Mouse (Mus musculus) heart, adult 2 months (tissue): ENCODE measurements at regions not wholly inside any gene's neighbourhood (a gene's known extent, or its start where the extent isn't known, plus 50 kb on each side); places are given as distances from the start of the nearest gene placed in this dataset.

Experiments used
- DNase-seq, 2 experiments: peaks; one replicate each; pipeline ENCODE4 v3.0.0; 2021
- H3K27ac ChIP-seq: fragments of 200-600 bp; 2 replicates; pipeline ENCODE4 v1.8.1; 2022
- H3K27me3 ChIP-seq: fragments of 200-500 bp; 2 replicates; pipeline ENCODE4 v1.6.1; 2012; ENCODE audit warnings: mild to moderate bottlenecking, low read length, inconsistent platforms, mixed read lengths; ENCODE audit not compliant: control insufficient read depth, insufficient read depth
- H3K36me3 ChIP-seq: fragments of 200-500 bp; 2 replicates; pipeline ENCODE4 v1.6.1; 2012; ENCODE audit warnings: low read length, inconsistent platforms; ENCODE audit not compliant: control insufficient read depth, insufficient read depth
- H3K4me1 ChIP-seq: fragments of 200-500 bp; 2 replicates; pipeline ENCODE4 v1.6.1; 2011; ENCODE audit warnings: low read length; ENCODE audit not compliant: control insufficient read depth, insufficient read depth
- H3K4me3 ChIP-seq: fragments of 200-600 bp; 2 replicates; pipeline ENCODE4 v1.8.1; 2022
- H3K79me2 ChIP-seq: fragments of 200-500 bp; replicated peaks from 2 replicates; pipeline ENCODE4 v1.6.1; 2012; ENCODE audit warnings: mild to moderate bottlenecking, inconsistent platforms, low read length, moderate library complexity, mixed read lengths; ENCODE audit not compliant: control insufficient read depth, insufficient read depth
- H3K9ac ChIP-seq: fragments of 200-500 bp; 2 replicates; pipeline ENCODE4 v1.6.1; 2012; ENCODE audit warnings: low read depth, mild to moderate bottlenecking, control low read depth, inconsistent platforms, low read length, mixed read lengths
- CTCF ChIP-seq: fragments of 200-600 bp; IDR thresholded peaks from 2 replicates; pipeline ENCODE4 v1.8.1; 2022; ENCODE audit warnings: antibody characterized with exemption, mild to moderate bottlenecking, moderate library complexity
- EP300 ChIP-seq: fragments of 200-500 bp; IDR thresholded peaks from 2 replicates; pipeline ENCODE4 v1.6.1; 2011; ENCODE audit warnings: low read depth, low read length, control low read depth; ENCODE audit not compliant: insufficient read depth
- POLR2A ChIP-seq: fragments of 200-500 bp; IDR thresholded peaks from 2 replicates; pipeline ENCODE4 v1.6.1; 2011; ENCODE audit warnings: mild to moderate bottlenecking, low read depth, low read length, control low read depth; ENCODE audit not compliant: insufficient read depth
- WGBS: fragments of 180-500 bp; shearing (Covaris S2); methylation state at CpG from one replicate; pipeline ENCODE4 v1.1.7; 2018; 5-methylcytosine and 5-hydroxymethylcytosine counted together
- intact Hi-C: fragments of 180-260 bp; cut with DNase I; formaldehyde crosslinking; loops from one replicate; pipeline ENCODE4 v1.15.1; 2025

DNA sequence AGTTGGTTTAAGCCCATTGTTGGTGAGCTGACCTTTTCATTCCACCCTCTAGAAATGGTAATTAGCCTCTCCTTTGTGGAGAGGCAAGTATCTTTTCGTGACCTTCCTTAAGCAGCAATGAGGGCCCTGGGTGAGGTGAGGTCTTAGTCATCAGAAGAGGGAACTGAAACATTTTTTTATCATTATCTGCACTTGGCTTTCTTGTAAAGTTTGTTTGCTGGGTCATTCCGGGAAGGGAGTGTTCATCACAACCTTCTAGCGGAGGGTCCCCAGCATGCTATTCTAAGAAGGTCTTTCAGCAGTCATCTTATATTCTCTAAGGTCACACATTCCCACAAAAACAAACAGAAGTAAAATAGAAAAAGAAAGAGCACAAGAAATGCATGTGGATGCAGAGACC, 165.6 kb upstream of the Ddi1 start:
- no peaks in the 10 kb centered on the region for H3K79me2 ChIP-seq
- H3K4me1 ChIP-seq = no peaks in the 10 kb centered on the region; the same call in 1 of the 2 replicates
- TF ChIP-seq EP300 (no peak), CTCF (no peak), POLR2A (no peak)
- H3K4me3 ChIP-seq = no peak overlapping the region
- intact Hi-C loops = no loop called here
- no peak overlapping the region for H3K27ac ChIP-seq
- no peak overlapping the region for H3K9ac ChIP-seq
- no peaks in the 10 kb centered on the region for H3K27me3 ChIP-seq
- no peak for DNase-seq
- WGBS = 94% methylated on average over 3 of the region's 3 CpGs
- peaks cover 4% of the 10 kb centered on the region for H3K36me3 ChIP-seq

DNA sequence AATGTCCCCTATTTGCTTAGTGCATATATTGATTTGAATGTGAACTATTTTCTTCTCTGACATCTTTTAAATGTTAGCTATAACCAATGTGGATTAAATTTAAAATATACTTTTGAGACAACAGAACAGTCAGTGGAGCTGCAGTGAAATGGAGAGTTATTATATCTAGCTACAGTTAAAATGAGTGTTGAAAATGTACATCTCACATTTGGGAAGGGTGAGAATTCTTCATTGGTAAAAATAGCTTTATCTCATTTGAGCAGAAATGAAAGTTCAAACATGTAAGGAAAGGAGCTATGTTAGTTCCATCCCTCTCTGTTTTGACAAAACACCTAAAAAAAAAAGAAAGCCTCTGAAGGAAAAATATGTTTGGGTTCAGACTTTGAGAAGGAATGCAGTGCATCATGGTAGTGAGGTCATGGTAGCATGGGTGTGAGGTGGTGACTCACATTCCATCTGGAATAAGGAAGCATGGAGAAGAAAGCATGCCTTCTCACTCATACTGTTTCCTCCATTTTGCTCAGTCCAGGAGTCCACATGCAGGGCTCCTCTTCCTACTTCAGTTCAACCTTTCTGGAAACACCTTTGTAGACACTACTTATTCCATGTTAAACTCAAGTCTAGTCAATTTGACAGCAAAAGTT, 164.3 kb upstream of the Ddi1 start:
- H3K27ac ChIP-seq = no peak overlapping the region
- no peaks in the 10 kb centered on the region for H3K27me3 ChIP-seq
- H3K36me3 ChIP-seq = peaks cover 5% of the 10 kb centered on the region
- H3K9ac ChIP-seq = no peak overlapping the region
- no peak for TF ChIP-seq POLR2A
- no peak for TF ChIP-seq CTCF
- no peak for TF ChIP-seq EP300
- H3K4me1 ChIP-seq = no peaks in the 10 kb centered on the region; the same call in 1 of the 2 replicates
- DNase-seq = no peak
- H3K79me2 ChIP-seq = no peaks in the 10 kb centered on the region
- intact Hi-C loops = no loop called here
- no peak overlapping the region for H3K4me3 ChIP-seq

DNA sequence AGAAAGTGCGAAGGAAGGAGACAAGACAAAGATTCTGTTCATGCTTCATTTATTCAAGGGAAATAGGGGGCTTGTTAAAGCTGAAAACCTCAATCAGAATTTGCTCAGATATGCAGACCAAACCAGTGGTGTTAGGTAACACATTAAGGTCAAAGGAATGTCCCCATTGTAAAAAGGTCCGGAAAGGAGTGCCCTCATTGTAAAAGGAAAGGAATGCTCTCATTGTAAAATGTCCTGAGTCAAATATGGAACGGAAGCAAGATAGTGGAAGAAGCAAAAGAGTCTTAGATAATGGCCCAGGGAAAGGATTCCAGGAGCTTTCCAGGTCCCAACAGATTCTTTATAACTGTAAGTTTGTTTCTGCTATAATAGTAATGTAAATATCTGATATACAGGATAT, 161.2 kb upstream of the Ddi1 start:
- no peaks in the 10 kb centered on the region; the same call in 1 of the 2 replicates for H3K4me1 ChIP-seq
- peak overlapping the region; percentile 86 for H3K27ac ChIP-seq
- intact Hi-C loops = loop anchor here (1.0 to 2.0 kb wide), 2 partner anchors 29 to 262 kb away; partner anchors contain the start of gene Pdgfd
- H3K9ac ChIP-seq = no peak overlapping the region
- no peak overlapping the region for H3K4me3 ChIP-seq
- H3K27me3 ChIP-seq = no peaks in the 10 kb centered on the region
- DNase-seq = no peak
- WGBS = 25% methylated on average over 3 of the region's 3 CpGs
- TF ChIP-seq CTCF (no peak), POLR2A (no peak), EP300 (no peak)
- no peaks in the 10 kb centered on the region for H3K79me2 ChIP-seq
- H3K36me3 ChIP-seq = peaks cover 5% of the 10 kb centered on the region

DNA sequence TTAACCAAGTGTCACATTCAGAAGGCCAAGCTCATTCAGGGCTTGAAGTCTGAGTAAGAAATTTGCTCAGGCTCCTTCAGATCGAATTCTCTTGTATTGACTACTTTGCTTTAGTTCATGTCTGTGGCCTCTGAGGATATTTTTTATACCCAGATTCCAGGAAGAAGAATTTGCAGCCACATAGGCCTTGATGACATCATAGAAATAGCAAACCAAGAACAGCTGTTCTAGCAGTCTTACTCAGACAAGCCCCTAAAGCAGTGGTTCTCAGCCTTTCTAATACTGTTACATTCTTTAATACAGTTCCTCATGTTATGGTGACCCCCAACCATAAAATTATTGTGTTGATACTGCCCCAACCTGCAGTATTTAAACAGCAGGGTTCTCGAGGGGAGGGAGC, 160.8 kb upstream of the Ddi1 start:
- no peak overlapping the region for H3K4me3 ChIP-seq
- intact Hi-C loops = loop anchor here (2.0 kb wide), 1 partner anchor 262 kb away; the partner anchor contains the start of gene Pdgfd
- H3K27ac ChIP-seq = peak overlapping the region; percentile 78
- H3K9ac ChIP-seq = no peak overlapping the region
- no peaks in the 10 kb centered on the region; the same call in 1 of the 2 replicates for H3K4me1 ChIP-seq
- H3K36me3 ChIP-seq = peaks cover 5% of the 10 kb centered on the region
- TF ChIP-seq POLR2A = no peak
- TF ChIP-seq EP300 = no peak
- no peak for TF ChIP-seq CTCF
- H3K79me2 ChIP-seq = no peaks in the 10 kb centered on the region
- DNase-seq = no peak
- WGBS = 45% methylated on average over 2 of the region's 2 CpGs
- H3K27me3 ChIP-seq = no peaks in the 10 kb centered on the region
